Mouse (Mus musculus): Measurements from ENCODE around the gene Akirin2. TPM values are rescaled to one million over a fixed set of nuclear protein-coding genes. Genes with fewer than 3 reads are reported as not detected.

The Akirin2 gene
- polyA plus RNA-seq, 1 experiment from 2014 or later: 26.2 TPM

DNA sequence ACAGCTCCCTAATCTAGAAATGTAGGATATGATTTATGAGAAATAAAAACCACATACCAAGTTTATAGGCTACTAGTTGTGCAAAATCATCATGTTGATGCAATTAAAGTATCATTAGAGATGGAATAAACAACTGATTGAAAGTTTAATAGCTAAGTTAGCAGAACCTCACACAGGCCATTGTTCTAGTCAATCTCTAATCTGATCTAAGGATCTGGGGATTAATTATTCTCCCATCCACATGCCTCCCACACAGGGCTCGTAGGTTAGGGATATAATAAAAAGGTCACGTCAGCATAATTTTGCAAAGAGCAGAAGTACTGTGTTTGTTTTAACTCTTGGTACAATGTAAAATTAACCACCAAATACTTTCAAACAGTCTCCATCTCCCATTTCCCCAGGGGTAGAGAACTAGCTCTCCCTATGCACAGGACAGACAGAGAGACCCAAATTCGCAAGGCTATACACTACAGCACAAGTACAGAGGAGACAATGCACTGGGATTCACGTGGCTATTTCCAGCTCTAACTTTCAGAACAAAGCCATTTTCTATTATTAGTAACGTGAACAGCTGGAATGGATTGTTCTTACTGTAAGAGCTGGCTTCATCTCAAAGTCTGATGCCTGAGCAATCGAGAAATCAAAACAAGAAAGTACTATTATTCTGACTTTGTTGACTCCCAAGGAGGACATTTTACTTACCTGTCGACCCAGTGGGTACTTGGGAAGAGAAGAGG, 34.3 kb downstream of the Akirin2 start:
- H3K27me3 ChIP-seq: no peaks in the 10 kb centered on the region
- peaks cover 70% of the 10 kb centered on the region for H3K36me3 ChIP-seq
- no peak overlapping the region for H3K4me2 ChIP-seq
- H3K4me1 ChIP-seq (replicated peaks): peaks cover 9% of the 10 kb centered on the region
- no peak overlapping the region for H3K9ac ChIP-seq
- DNase-seq (no peak), ATAC-seq (ENCODE audit: low read depth) (no peak)
- H3K4me3 ChIP-seq (replicated peaks): no peak overlapping the region
- H3K9me3 ChIP-seq (replicated peaks): no peaks in the 10 kb centered on the region
- 79% methylated on average over 7 of the region's 7 CpGs for WGBS (ENCODE audit: insufficient replicate concordance)
- H3K27ac ChIP-seq: no peak overlapping the region

DNA sequence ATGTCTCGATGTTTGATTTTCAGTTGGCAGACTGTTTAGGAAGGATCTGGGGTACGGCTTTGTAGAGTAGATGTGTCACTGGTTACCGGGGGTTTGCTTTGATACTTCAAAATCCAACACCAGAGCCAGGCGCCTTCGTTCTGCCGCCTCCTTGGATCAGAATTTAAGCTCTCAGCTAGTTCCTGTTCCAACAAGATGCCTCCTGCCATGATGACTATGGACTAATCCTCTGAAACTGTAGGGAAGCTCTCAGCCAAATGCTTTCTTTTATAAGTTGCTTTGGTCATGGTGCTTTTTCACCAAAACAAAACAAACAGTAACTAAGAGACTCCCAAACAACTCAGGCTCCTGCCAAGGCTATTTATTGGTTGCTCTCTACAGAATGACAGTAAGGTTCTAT, 52.4 kb downstream of the Akirin2 start:
- Histone ChIP-seq H3K9me3 (replicated peaks) (no peaks in the 10 kb centered on the region), H3K4me2 (no peak overlapping the region), H3K27ac (no peak overlapping the region), H3K36me3 (peaks cover 71% of the 10 kb centered on the region), H3K4me3 (replicated peaks) (no peak overlapping the region), H3K9ac (no peak overlapping the region), H3K4me1 (replicated peaks) (no peaks in the 10 kb centered on the region), H3K27me3 (no peaks in the 10 kb centered on the region)
- 90% methylated on average over 6 of the region's 6 CpGs for WGBS (ENCODE audit: insufficient replicate concordance)
- DNase-seq (no peak), ATAC-seq (ENCODE audit: low read depth) (no peak)

DNA sequence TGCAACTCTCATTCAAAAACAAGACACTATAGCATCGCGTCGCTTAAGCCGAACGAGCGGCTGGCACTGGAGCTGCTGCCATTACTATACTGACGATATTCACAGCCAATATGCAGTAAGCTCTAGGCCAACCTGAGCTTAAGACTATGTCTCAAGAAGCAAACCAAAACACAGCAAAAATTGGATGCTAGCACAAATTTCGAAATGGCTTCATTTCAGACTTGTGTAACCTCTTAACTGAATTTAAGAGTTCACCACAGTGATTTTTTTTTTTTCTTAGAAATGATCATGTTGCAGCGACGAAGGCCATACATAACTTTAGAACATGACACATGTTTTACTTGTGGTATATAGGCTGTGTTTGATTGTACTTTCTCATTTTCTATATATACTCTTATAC, 55.9 kb downstream of the Akirin2 start:
- Histone ChIP-seq H3K27me3 (no peaks in the 10 kb centered on the region), H3K27ac (no peak overlapping the region), H3K4me3 (replicated peaks) (no peak overlapping the region), H3K4me2 (no peak overlapping the region), H3K9ac (no peak overlapping the region), H3K4me1 (replicated peaks) (no peaks in the 10 kb centered on the region), H3K9me3 (replicated peaks) (no peaks in the 10 kb centered on the region), H3K36me3 (peaks cover 56% of the 10 kb centered on the region)
- no peak for DNase-seq
- ATAC-seq (ENCODE audit: low read depth): no peak
- WGBS (ENCODE audit: insufficient replicate concordance): 91% methylated on average over 10 of the region's 10 CpGs

DNA sequence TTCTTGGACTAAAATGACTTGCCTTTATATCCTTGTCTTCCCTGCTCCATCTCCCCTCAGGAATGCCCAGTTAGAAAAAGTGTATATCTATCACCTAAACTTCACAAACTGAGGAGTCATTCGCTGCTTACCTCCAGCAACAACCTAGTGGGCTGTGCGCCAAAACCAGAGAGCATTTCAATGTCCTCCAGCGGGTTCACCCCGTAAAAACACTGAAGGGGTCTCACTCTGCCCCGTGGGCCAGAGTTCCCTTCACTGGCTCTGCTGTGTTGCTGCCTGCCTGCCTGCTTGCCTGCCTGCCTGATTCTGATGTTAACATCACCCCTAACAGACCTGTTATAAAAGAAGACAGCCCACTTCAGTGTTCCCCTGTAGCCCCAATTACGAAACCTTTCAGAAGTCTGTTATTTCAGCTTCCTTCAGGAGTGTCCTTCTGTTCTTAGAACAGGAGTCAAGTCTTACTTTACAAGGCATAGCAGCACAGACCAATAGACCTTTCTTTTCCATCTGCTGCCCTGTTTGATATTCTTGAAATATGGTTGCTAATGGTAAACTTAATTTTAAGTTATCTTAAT, 62.9 kb downstream of the Akirin2 start:
- Histone ChIP-seq H3K9me3 (replicated peaks) (no peaks in the 10 kb centered on the region), H3K36me3 (peaks cover 8% of the 10 kb centered on the region), H3K27me3 (no peaks in the 10 kb centered on the region), H3K4me3 (replicated peaks) (peak overlapping the region; percentile 77), H3K4me1 (replicated peaks) (peaks cover 37% of the 10 kb centered on the region), H3K27ac (peak overlapping the region; percentile 85), H3K4me2 (peak overlapping the region; percentile 80), H3K9ac (peak overlapping the region; percentile 88)
- no peak for DNase-seq
- WGBS (ENCODE audit: insufficient replicate concordance): 46% methylated on average over 6 of the region's 6 CpGs
- ATAC-seq (ENCODE audit: low read depth): no peak

DNA sequence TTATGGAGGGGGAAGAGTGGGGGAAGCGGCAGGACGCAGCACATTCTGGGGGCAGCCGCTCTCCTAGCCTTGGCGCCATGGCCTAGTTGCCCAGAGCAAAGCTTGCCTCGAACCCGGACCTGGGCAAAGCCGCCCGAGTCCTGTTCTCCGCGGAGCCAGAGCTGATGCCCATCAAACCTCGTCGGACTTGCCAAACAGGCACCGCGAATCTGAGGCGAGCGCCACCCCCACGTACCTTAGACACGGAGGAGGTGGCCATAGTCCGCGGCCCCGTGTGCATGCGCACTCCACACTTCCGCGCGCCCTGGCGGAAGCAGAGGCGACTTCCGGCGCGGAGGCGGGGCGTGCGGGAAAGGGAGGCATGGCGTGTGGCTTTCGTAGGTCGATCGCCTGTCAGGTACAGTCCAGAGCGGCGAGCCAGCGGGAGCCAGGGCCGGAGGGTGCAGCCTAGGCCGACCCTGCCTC, 63.9 kb downstream of the Akirin2 start, which contains the start of the genes Orc3 and Rars2:
TSS of gene Orc3 (minus strand) at position 315 of the 465 bp plus-strand sequence.
TSS of gene Rars2 (plus strand) at position 328 of the 465 bp plus-strand sequence.
- Histone ChIP-seq H3K36me3 (peaks cover 2% of the 10 kb centered on the region; the same call in 1 of the 2 replicates), H3K27ac (peak within 1 kb of the TSS; percentile 85), H3K4me3 (replicated peaks) (peak within 1 kb of the TSS; percentile 77), H3K9me3 (replicated peaks) (no peaks in the 10 kb centered on the region), H3K4me2 (peak within 1 kb of the TSS; percentile 80), H3K4me1 (replicated peaks) (peaks cover 37% of the 10 kb centered on the region), H3K9ac (peak within 1 kb of the TSS; percentile 88), H3K27me3 (no peaks in the 10 kb centered on the region)
- DNase-seq: peak; percentile 91
- peak; percentile 99 for ATAC-seq (ENCODE audit: low read depth)
- WGBS (ENCODE audit: insufficient replicate concordance): under 1% methylated on average over 42 of the region's 42 CpGs

DNA sequence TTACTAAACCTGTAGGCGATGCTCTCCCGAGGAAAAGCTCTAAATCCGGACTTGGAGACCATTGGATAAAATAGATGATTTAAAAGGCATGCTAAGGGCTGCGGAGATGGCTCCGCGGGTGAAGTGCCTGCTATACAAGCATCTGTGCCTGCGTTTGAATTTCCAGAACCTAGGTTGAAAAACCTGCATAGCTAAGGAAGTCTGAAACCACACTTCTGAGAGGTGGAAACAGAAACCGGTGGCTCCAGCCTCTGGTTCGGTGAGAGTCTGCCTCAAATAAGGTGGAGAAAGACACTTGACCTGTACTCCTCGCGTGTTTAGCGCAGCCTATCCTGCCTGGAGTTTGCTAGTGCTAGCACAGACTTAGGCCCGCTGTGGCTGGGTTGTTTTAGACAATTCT, 64.6 kb downstream of the Akirin2 start:
- no peaks in the 10 kb centered on the region for H3K27me3 ChIP-seq
- peak; percentile 7 for DNase-seq
- peak overlapping the region; percentile 77 for H3K4me3 ChIP-seq (replicated peaks)
- ATAC-seq (ENCODE audit: low read depth): no peak
- H3K9me3 ChIP-seq (replicated peaks): no peaks in the 10 kb centered on the region
- peaks cover 37% of the 10 kb centered on the region for H3K4me1 ChIP-seq (replicated peaks)
- H3K36me3 ChIP-seq: no peaks in the 10 kb centered on the region
- H3K27ac ChIP-seq: peak overlapping the region; percentile 54
- H3K4me2 ChIP-seq: peak overlapping the region; percentile 80
- under 1% methylated on average over 13 of the region's 13 CpGs for WGBS (ENCODE audit: insufficient replicate concordance)
- peak overlapping the region; percentile 88 for H3K9ac ChIP-seq

DNA sequence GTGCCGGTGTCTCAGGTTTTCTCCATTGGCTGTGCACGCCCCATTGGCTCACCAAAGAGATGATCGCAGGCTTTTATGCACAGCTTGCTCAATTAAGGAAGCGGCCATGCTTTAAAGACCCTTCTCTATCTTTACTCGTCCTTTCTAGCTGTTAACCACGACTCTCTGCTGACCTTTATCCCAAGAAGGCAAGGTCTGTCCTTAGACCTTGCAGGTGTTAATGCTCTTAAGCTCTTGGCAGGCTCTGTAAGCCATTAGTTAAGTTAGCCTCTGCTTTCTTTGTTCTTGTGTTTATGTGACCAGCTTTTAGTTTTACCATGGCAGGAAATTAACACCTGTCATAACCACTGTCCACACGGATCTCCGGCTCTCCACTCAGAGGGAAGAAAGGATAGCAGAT, 65.4 kb downstream of the Akirin2 start:
- WGBS (ENCODE audit: insufficient replicate concordance): 58% methylated on average over 8 of the region's 8 CpGs
- Histone ChIP-seq H3K4me3 (replicated peaks) (peak overlapping the region; percentile 77), H3K4me2 (peak overlapping the region; percentile 80), H3K27ac (no peak overlapping the region), H3K4me1 (replicated peaks) (peaks cover 37% of the 10 kb centered on the region), H3K27me3 (no peaks in the 10 kb centered on the region), H3K9me3 (replicated peaks) (no peaks in the 10 kb centered on the region), H3K36me3 (no peaks in the 10 kb centered on the region), H3K9ac (peak overlapping the region; percentile 88)
- no peak for DNase-seq
- no peak for ATAC-seq (ENCODE audit: low read depth)

Other genes starting within 250 kb of the Akirin2 start
- gene Orc3, start 64.0 kb downstream of the Akirin2 start, polyA plus RNA-seq (2015; fragmentation: Nextera tagmentation; extraction: Ambion mirVana): 55.8 and 70.1 TPM in 2 replicates
- gene Rars2, start 64.0 kb downstream of the Akirin2 start, polyA plus RNA-seq (2015; fragmentation: Nextera tagmentation; extraction: Ambion mirVana): 41.0 and 48.9 TPM in 2 replicates
- 20.4 and 20.7 TPM in 2 replicates for gene Slc35a1, start 136.5 kb downstream of the Akirin2 start, polyA plus RNA-seq (2015; fragmentation: Nextera tagmentation; extraction: Ambion mirVana)
- gene Cfap206, start 179.3 kb downstream of the Akirin2 start, polyA plus RNA-seq (2015; fragmentation: Nextera tagmentation; extraction: Ambion mirVana): not detected in 2 replicates
- not detected in 2 replicates for gene Gm136, start 205.3 kb downstream of the Akirin2 start, polyA plus RNA-seq (2015; fragmentation: Nextera tagmentation; extraction: Ambion mirVana)
- 29.9 and 30.0 TPM in 2 replicates for gene Smim8, start 227.5 kb downstream of the Akirin2 start, polyA plus RNA-seq (2015; fragmentation: Nextera tagmentation; extraction: Ambion mirVana)

Data from liver, embryonic 13.5 days (tissue).